Mouse (Mus musculus) hindbrain, embryonic 10.5 days (tissue): Measurements from ENCODE around the gene Gm10715. TPM values are rescaled to one million over a fixed set of nuclear protein-coding genes. Genes with fewer than 3 reads are reported as not detected.
"Not testable (repeated sequence)": the region's sequence is repeated elsewhere in the genome, so short reads cannot be mapped to it uniquely, and the experiment has no call there.

Source experiments
- DNase-seq: peaks from one replicate; pipeline ENCODE4 v3.0.0-alpha.2; 2017; ENCODE audit warnings: low spot score
- H3K27ac ChIP-seq: fragments of 300-500 bp; sonication (generic); 2 replicates; pipeline ENCODE4 v1.5.1; 2016; ENCODE audit warnings: mild to moderate bottlenecking, moderate library complexity
- H3K27me3 ChIP-seq: fragments of 300-500 bp; sonication (generic); 2 replicates; pipeline ENCODE4 v1.6.1; 2016; ENCODE audit warnings: mild to moderate bottlenecking; ENCODE audit not compliant: poor library complexity, insufficient read depth, severe bottlenecking
- H3K36me3 ChIP-seq: fragments of 300-500 bp; sonication (generic); 2 replicates; pipeline ENCODE4 v1.6.1; 2016; ENCODE audit warnings: mild to moderate bottlenecking, moderate library complexity
- H3K4me1 ChIP-seq: fragments of 300-500 bp; sonication (generic); replicated peaks from 2 replicates; pipeline ENCODE4 v1.6.1; 2016; ENCODE audit warnings: mild to moderate bottlenecking
- H3K4me3 ChIP-seq: fragments of 300-500 bp; sonication (generic); 2 replicates; pipeline ENCODE4 v1.5.1; 2016; ENCODE audit warnings: mild to moderate bottlenecking, moderate library complexity
- H3K9me3 ChIP-seq: fragments of 300-500 bp; sonication (generic); 2 replicates; pipeline ENCODE4 v1.6.1; 2016; ENCODE audit warnings: mild to moderate bottlenecking, moderate library complexity
- WGBS: fragments of 180-500 bp; shearing (Covaris S2); methylation state at CpG from one replicate; pipeline ENCODE4 v1.1.7; 2016; 5-methylcytosine and 5-hydroxymethylcytosine counted together
- polyA plus RNA-seq: library from polyadenylated mRNA; unstranded; fragments of >200 nt; fragmentation: Nextera tagmentation; extraction: Ambion mirVana; gene quantifications from 2 replicates; pipeline ENCODE4 v1.2.1, GENCODE M21; 2016

Gene Gm10715
- not detected in 2 replicates for polyA plus RNA-seq

- 77% methylated on average over 8 of the region's 8 CpGs for WGBS
- peaks cover 13% of the 10 kb centered on the region; the same call in 1 of the 2 replicates for H3K9me3 ChIP-seq
These were observed at the start of gene Gm10715 for GRCm38 (mm10) chr9:3036577-3036976. TSS of gene Gm10715 (plus strand) at chr9:3036877.

GRCm38 (mm10) chr9:3000445-3000972 is 36.2 kb upstream of the Gm10715 start, which contains the start of gene Gm10722:
TSS of gene Gm10722 (plus strand) at chr9:3000922.
- DNase-seq = peak; percentile 37
- WGBS = 74% methylated on average over 12 of the region's 12 CpGs

More at GRCm38 (mm10) chr9:3036577-3036976, at the start of gene Gm10715:
- not testable (repeated sequence) for H3K27me3 ChIP-seq, DNase-seq, H3K27ac ChIP-seq, H3K4me3 ChIP-seq, H3K4me1 ChIP-seq, H3K36me3 ChIP-seq

GRCm38 (mm10) chr9:3001006-3001405 is 35.7 kb upstream of the Gm10715 start:
- not testable (repeated sequence) for H3K27me3 ChIP-seq, H3K4me3 ChIP-seq, H3K36me3 ChIP-seq, H3K4me1 ChIP-seq, DNase-seq, H3K9me3 ChIP-seq, H3K27ac ChIP-seq
- WGBS = 66% methylated on average over 8 of the region's 8 CpGs

More at GRCm38 (mm10) chr9:3000445-3000972, 36.2 kb upstream of the Gm10715 start, which contains the start of gene Gm10722:
- not testable (repeated sequence) for H3K36me3 ChIP-seq, H3K9me3 ChIP-seq, H3K4me1 ChIP-seq, H3K4me3 ChIP-seq, H3K27me3 ChIP-seq, H3K27ac ChIP-seq

- DNase-seq = peak; percentile 70
- H3K4me1 ChIP-seq, H3K27me3 ChIP-seq, H3K27ac ChIP-seq, H3K9me3 ChIP-seq, H3K36me3 ChIP-seq, H3K4me3 ChIP-seq: not testable (repeated sequence)
- 69% methylated on average over 9 of the region's 11 CpGs for WGBS
These were observed 34.6 kb upstream of the Gm10715 start for GRCm38 (mm10) chr9:3001948-3002659.

- WGBS = 71% methylated on average over 6 of the region's 14 CpGs
- H3K36me3 ChIP-seq, H3K27ac ChIP-seq, DNase-seq, H3K9me3 ChIP-seq, H3K4me3 ChIP-seq, H3K27me3 ChIP-seq, H3K4me1 ChIP-seq: not testable (repeated sequence)
These were observed 33.8 kb upstream of the Gm10715 start, which contains the start of gene Gm11168 for GRCm38 (mm10) chr9:3002794-3003396. TSS of gene Gm11168 (plus strand) at chr9:3003346.

GRCm38 (mm10) chr9:3006179-3006578 is 30.5 kb upstream of the Gm10715 start:
- WGBS = 83% methylated on average over 1 of the region's 5 CpGs
- DNase-seq = not testable (repeated sequence)

GRCm38 (mm10) chr9:3006636-3007035 is 30.0 kb upstream of the Gm10715 start:
- H3K27me3 ChIP-seq, H3K4me1 ChIP-seq, H3K27ac ChIP-seq, H3K4me3 ChIP-seq, DNase-seq, H3K36me3 ChIP-seq: not testable (repeated sequence)
- WGBS = 71% methylated on average over 8 of the region's 8 CpGs
- H3K9me3 ChIP-seq = peaks cover 11% of the 10 kb centered on the region

More at GRCm38 (mm10) chr9:3006179-3006578, 30.5 kb upstream of the Gm10715 start:
- not testable (repeated sequence) for H3K4me1 ChIP-seq, H3K27me3 ChIP-seq, H3K4me3 ChIP-seq, H3K36me3 ChIP-seq, H3K27ac ChIP-seq
- peaks cover 11% of the 10 kb centered on the region for H3K9me3 ChIP-seq

- not testable (repeated sequence) for H3K27me3 ChIP-seq, H3K4me3 ChIP-seq, H3K9me3 ChIP-seq, H3K36me3 ChIP-seq, H3K27ac ChIP-seq, H3K4me1 ChIP-seq
- WGBS = 78% methylated on average over 8 of the region's 9 CpGs
- DNase-seq = peak; percentile 18
These were observed 29.4 kb upstream of the Gm10715 start for GRCm38 (mm10) chr9:3007272-3007671.

GRCm38 (mm10) chr9:3009331-3009730 is 27.3 kb upstream of the Gm10715 start:
- not testable (repeated sequence) for H3K4me1 ChIP-seq, H3K27ac ChIP-seq, H3K9me3 ChIP-seq, DNase-seq, H3K36me3 ChIP-seq, H3K4me3 ChIP-seq, H3K27me3 ChIP-seq
- no CpG with 5 or more reads among the region's 5 CpGs for WGBS

GRCm38 (mm10) chr9:3012054-3012621 is 24.5 kb upstream of the Gm10715 start:
- 81% methylated on average over 3 of the region's 7 CpGs for WGBS
- not testable (repeated sequence) for H3K9me3 ChIP-seq, H3K4me3 ChIP-seq, H3K27me3 ChIP-seq, DNase-seq, H3K27ac ChIP-seq, H3K36me3 ChIP-seq, H3K4me1 ChIP-seq

GRCm38 (mm10) chr9:3012733-3013279 is 23.9 kb upstream of the Gm10715 start, which contains the start of gene Gm10721:
TSS of gene Gm10721 (plus strand) at chr9:3013140.
- not testable (repeated sequence) for H3K27me3 ChIP-seq, H3K4me3 ChIP-seq, H3K36me3 ChIP-seq, H3K4me1 ChIP-seq, H3K9me3 ChIP-seq, DNase-seq, H3K27ac ChIP-seq
- no CpG with 5 or more reads among the region's 11 CpGs for WGBS

- H3K27me3 ChIP-seq, H3K9me3 ChIP-seq, H3K4me1 ChIP-seq, H3K4me3 ChIP-seq, H3K36me3 ChIP-seq, H3K27ac ChIP-seq, DNase-seq: not testable (repeated sequence)
- WGBS = 64% methylated on average over 5 of the region's 9 CpGs
These were observed 21.3 kb upstream of the Gm10715 start, which contains the start of gene Gm10720 for GRCm38 (mm10) chr9:3015354-3015753. TSS of gene Gm10720 (plus strand) at chr9:3015654.
